Mouse (Mus musculus) ES-Bruce4 (cell line): ENCODE data around the gene Mpc1. TPM values are rescaled to one million over a fixed set of nuclear protein-coding genes. Genes with fewer than 3 reads are reported as not detected.

Experiments
- H3K27ac ChIP-seq: 2 replicates; pipeline ENCODE4 v1.5.1; 2012; ENCODE audit warnings: low read length, inconsistent platforms; ENCODE audit not compliant: insufficient read depth
- H3K27me3 ChIP-seq: 2 replicates; pipeline ENCODE4 v1.6.1; 2012; ENCODE audit warnings: mild to moderate bottlenecking, low read length, inconsistent platforms; ENCODE audit not compliant: control insufficient read depth, poor library complexity, insufficient read depth, severe bottlenecking
- H3K36me3 ChIP-seq: 2 replicates; pipeline ENCODE4 v1.6.1; 2012; ENCODE audit warnings: inconsistent platforms, mild to moderate bottlenecking, low read length, moderate library complexity; ENCODE audit not compliant: control insufficient read depth, poor library complexity, insufficient read depth, severe bottlenecking
- H3K4me1 ChIP-seq: one replicate; pipeline ENCODE4 v1.8.1; 2011; ENCODE audit warnings: low read length; ENCODE audit not compliant: control insufficient read depth, insufficient read depth
- H3K4me3 ChIP-seq: 2 replicates; pipeline ENCODE4 v1.5.1; 2011; ENCODE audit warnings: low read depth, mild to moderate bottlenecking, low read length
- H3K9ac ChIP-seq: 2 replicates; pipeline ENCODE4 v1.6.1; 2012; ENCODE audit warnings: low read depth, mild to moderate bottlenecking, inconsistent platforms; ENCODE audit not compliant: poor library complexity, severe bottlenecking
- H3K9me3 ChIP-seq: replicated peaks from 2 replicates; pipeline ENCODE4 v1.6.1; 2012; ENCODE audit warnings: mild to moderate bottlenecking, low read length, inconsistent platforms; ENCODE audit not compliant: control insufficient read depth, poor library complexity, insufficient read depth, severe bottlenecking
- CTCF ChIP-seq: IDR thresholded peaks from one replicate; pipeline ENCODE4 v1.8.1; 2011; ENCODE audit warnings: low read depth, low read length
- EP300 ChIP-seq: IDR thresholded peaks from 2 replicates; pipeline ENCODE4 v1.6.1; 2011; ENCODE audit warnings: low read depth, low read length; ENCODE audit not compliant: insufficient read depth
- POLR2A ChIP-seq: IDR thresholded peaks from one replicate; pipeline ENCODE4 v1.8.1; 2011; ENCODE audit warnings: low read length; ENCODE audit not compliant: insufficient read depth
- polyA plus RNA-seq: library from polyadenylated mRNA; stranded (reverse); fragments of >200 nt; gene quantifications from 2 replicates; pipeline ENCODE4 v1.2.4, GENCODE M21; 2011; ENCODE audit warnings: low read depth; ENCODE audit not compliant: missing spikeins, insufficient read depth, insufficient read length

Gene Mpc1
- polyA plus RNA-seq, 1 experiment, result 10.3 TPM

- Histone ChIP-seq H3K27me3 (peaks cover 8% of the 10 kb centered on the region), H3K4me3 (peak overlapping the region; percentile 46), H3K27ac (no peak overlapping the region), H3K4me1 (no peaks in the 10 kb centered on the region), H3K36me3 (no peaks in the 10 kb centered on the region), H3K9ac (peak overlapping the region; percentile 78), H3K9me3 (no peaks in the 10 kb centered on the region)
- no peak for TF ChIP-seq EP300
- no peak for TF ChIP-seq CTCF
These were observed 58.8 kb downstream of the Mpc1 start for GRCm38 (mm10) chr17:8341360-8341963.

GRCm38 (mm10) chr17:8342706-8343105 is 60.0 kb downstream of the Mpc1 start:
- H3K27ac ChIP-seq, result no peak overlapping the region
- H3K36me3 ChIP-seq, result no peaks in the 10 kb centered on the region
- TF ChIP-seq CTCF, result no peak
- no peak for TF ChIP-seq POLR2A
- TF ChIP-seq EP300, result no peak
- H3K4me1 ChIP-seq, result no peaks in the 10 kb centered on the region
- H3K9ac ChIP-seq, result no peak overlapping the region
- no peaks in the 10 kb centered on the region for H3K9me3 ChIP-seq
- H3K27me3 ChIP-seq, result peaks cover 8% of the 10 kb centered on the region
- H3K4me3 ChIP-seq, result no peak overlapping the region

GRCm38 (mm10) chr17:8343416-8343815 is 60.7 kb downstream of the Mpc1 start:
- Histone ChIP-seq H3K4me1 (no peaks in the 10 kb centered on the region), H3K36me3 (no peaks in the 10 kb centered on the region), H3K27ac (no peak overlapping the region), H3K9ac (no peak overlapping the region), H3K9me3 (no peaks in the 10 kb centered on the region), H3K4me3 (no peak overlapping the region), H3K27me3 (peaks cover 8% of the 10 kb centered on the region)
- TF ChIP-seq EP300, result no peak
- TF ChIP-seq POLR2A, result no peak
- no peak for TF ChIP-seq CTCF

Other genes starting within 250 kb of the Mpc1 start
- 0.26 TPM in 1 of 2 replicates, not detected in the other for gene Gm49673, start 135.1 kb upstream of the Mpc1 start, polyA plus RNA-seq
- 2.2 and 2.4 TPM in 2 replicates for gene Rnaset2a, start 134.8 kb upstream of the Mpc1 start, polyA plus RNA-seq
- 77.8 and 78.5 TPM in 2 replicates for gene Fgfr1op, start 117.4 kb upstream of the Mpc1 start, polyA plus RNA-seq
- gene Ccr6, start 46.9 kb upstream of the Mpc1 start, polyA plus RNA-seq, result not detected in 2 replicates
- 33.8 and 48.6 TPM in 2 replicates for gene Sft2d1, start 28.2 kb downstream of the Mpc1 start, polyA plus RNA-seq
- 0.61 and 0.81 TPM in 2 replicates for gene Prr18, start 54.6 kb downstream of the Mpc1 start, polyA plus RNA-seq
- 0.44 and 0.81 TPM in 2 replicates for gene T2, start 73.1 kb downstream of the Mpc1 start, polyA plus RNA-seq
- 11.4 and 12.5 TPM in 2 replicates for gene T, start 151.5 kb downstream of the Mpc1 start, polyA plus RNA-seq
- gene Pde10a, start 242.5 kb downstream of the Mpc1 start, polyA plus RNA-seq, result 1.8 and 2.7 TPM in 2 replicates